Comparison of ENCODE assay signal across 14 mouse cellular contexts in the genomic region with DNA sequence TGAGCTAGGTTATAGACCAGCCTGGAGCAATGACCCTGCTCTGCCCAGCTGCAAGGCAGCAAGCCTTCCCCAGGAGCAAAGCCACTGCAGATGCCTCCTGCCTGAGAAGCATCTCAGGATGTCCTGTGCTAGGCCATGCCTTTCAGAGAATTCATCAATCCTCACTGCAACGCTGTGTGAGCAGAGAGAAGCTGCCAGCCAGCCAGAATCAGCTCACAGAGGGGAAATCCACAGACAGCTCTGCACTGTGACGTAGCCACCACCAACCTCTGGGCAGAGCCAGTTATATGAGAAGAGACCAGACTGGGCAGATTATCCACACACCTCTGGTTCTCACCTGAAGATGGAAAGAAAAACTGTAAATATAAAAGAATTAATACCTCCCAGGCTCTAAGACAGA.
DNase-seq lines count a peak whose midpoint lies in the region; ATAC-seq lines count a peak whose summit lies in the region.
"Had no signal": no experiment of that assay in that cellular context is flagged by ENCODE, and none has a peak within 500 bp of the region (broad histone marks: within the 10 kb centered on the region; RNA-seq: fewer than 3 reads in every experiment).

No protein-coding gene starts in this region.

- intact Hi-C loops in left cerebral cortex, postnatal 25 days (cut with DNase I), result no loop called here

- no peaks in the 10 kb centered on the region for H3K9me3 ChIP-seq in hindbrain, embryonic 13.5 days
- no peaks in the 10 kb centered on the region for H3K9me3 ChIP-seq in hindbrain, embryonic 11.5 days (ENCODE audit: control insufficient read depth, low read length)
- H3K9me3 ChIP-seq in forebrain, embryonic 15.5 days, result no peaks in the 10 kb centered on the region
- H3K9me3 ChIP-seq in midbrain, embryonic 13.5 days, result no peaks in the 10 kb centered on the region
- H3K9me3 ChIP-seq in stomach, embryonic 16.5 days (replicated peaks; ENCODE audit: control insufficient read depth, low read length), result no peaks in the 10 kb centered on the region
- H3K9me3 ChIP-seq: limb, embryonic 10.5 days; liver, embryonic 13.5 days had no signal

- ATAC-seq in hindbrain, embryonic 13.5 days (ENCODE audit: low FRiP score), result no peak
- no peak for ATAC-seq in hindbrain, embryonic 11.5 days (ENCODE audit: low FRiP score)
- ATAC-seq in forebrain, embryonic 15.5 days (replicated peaks), result no peak
- ATAC-seq in midbrain, embryonic 13.5 days, result no peak
- no peak for ATAC-seq in stomach, embryonic 16.5 days (ENCODE audit: insufficient read depth, low FRiP score)

- no peak overlapping the region for H3K4me2 ChIP-seq in hindbrain, embryonic 13.5 days
- H3K4me2 ChIP-seq in hindbrain, embryonic 11.5 days (replicated peaks; ENCODE audit: low read depth, low read length), result no peak overlapping the region
- no peak overlapping the region for H3K4me2 ChIP-seq in forebrain, embryonic 15.5 days (replicated peaks)
- no peak overlapping the region for H3K4me2 ChIP-seq in midbrain, embryonic 13.5 days (replicated peaks)
- no peak overlapping the region for H3K4me2 ChIP-seq in stomach, embryonic 16.5 days (ENCODE audit: low read depth, low read length)
- H3K4me2 ChIP-seq: liver, embryonic 13.5 days had no signal

- 35% methylated on average over 2 of the region's 2 CpGs for WGBS in hindbrain, embryonic 13.5 days
- 66% methylated on average over 2 of the region's 2 CpGs for WGBS in hindbrain, embryonic 11.5 days
- 46% methylated on average over 2 of the region's 2 CpGs for WGBS in forebrain, embryonic 15.5 days
- WGBS in midbrain, embryonic 13.5 days, result 59% methylated on average over 2 of the region's 2 CpGs
- 56% methylated on average over 2 of the region's 2 CpGs for WGBS in stomach, embryonic 16.5 days

- H3K27ac ChIP-seq in hindbrain, embryonic 13.5 days, result peak overlapping the region; percentile 83
- H3K27ac ChIP-seq in hindbrain, embryonic 11.5 days (ENCODE audit: low read depth, low read length), result no peak overlapping the region
- peak overlapping the region; percentile 76 for H3K27ac ChIP-seq in forebrain, embryonic 15.5 days (replicated peaks)
- 0 out of 2 replicates have a peak overlapping the region, but pooled peaks have one; percentile 12 for H3K27ac ChIP-seq in midbrain, embryonic 13.5 days
- H3K27ac ChIP-seq in stomach, embryonic 16.5 days (ENCODE audit: low read length), result peak overlapping the region; percentile 7; the same call in 1 of the 2 replicates
- H3K27ac ChIP-seq: limb, embryonic 10.5 days; liver, embryonic 13.5 days had no signal

- H3K4me3 ChIP-seq in hindbrain, embryonic 13.5 days, result no peak overlapping the region
- no peak overlapping the region for H3K4me3 ChIP-seq in hindbrain, embryonic 11.5 days (ENCODE audit: low read depth, low read length)
- H3K4me3 ChIP-seq in forebrain, embryonic 15.5 days, result no peak overlapping the region
- H3K4me3 ChIP-seq in midbrain, embryonic 13.5 days (replicated peaks), result no peak overlapping the region
- no peak overlapping the region for H3K4me3 ChIP-seq in stomach, embryonic 16.5 days (replicated peaks; ENCODE audit: low read length)
- H3K4me3 ChIP-seq: limb, embryonic 10.5 days; liver, embryonic 13.5 days had no signal

- H3K36me3 ChIP-seq in hindbrain, embryonic 13.5 days, result no peaks in the 10 kb centered on the region
- no peaks in the 10 kb centered on the region for H3K36me3 ChIP-seq in hindbrain, embryonic 11.5 days (ENCODE audit: control insufficient read depth, insufficient read depth, low read length)
- H3K36me3 ChIP-seq in forebrain, embryonic 15.5 days, result no peaks in the 10 kb centered on the region
- no peaks in the 10 kb centered on the region for H3K36me3 ChIP-seq in midbrain, embryonic 13.5 days
- H3K36me3 ChIP-seq in stomach, embryonic 16.5 days (ENCODE audit: control insufficient read depth, insufficient read depth, low read length), result no peaks in the 10 kb centered on the region
- H3K36me3 ChIP-seq: limb, embryonic 10.5 days; liver, embryonic 13.5 days had no signal

- H3K4me1 ChIP-seq in hindbrain, embryonic 13.5 days (replicated peaks), result peaks cover 76% of the 10 kb centered on the region
- peaks cover 6% of the 10 kb centered on the region; the same call in 1 of the 2 replicates for H3K4me1 ChIP-seq in hindbrain, embryonic 11.5 days (replicated peaks; ENCODE audit: control insufficient read depth, insufficient read depth, low read length)
- H3K4me1 ChIP-seq in forebrain, embryonic 15.5 days, result peaks cover 50% of the 10 kb centered on the region
- peaks cover 72% of the 10 kb centered on the region for H3K4me1 ChIP-seq in midbrain, embryonic 13.5 days (replicated peaks)
- no peaks in the 10 kb centered on the region; the same call in 1 of the 2 replicates for H3K4me1 ChIP-seq in stomach, embryonic 16.5 days (ENCODE audit: control insufficient read depth, insufficient read depth, low read length)

- no peak for DNase-seq in hindbrain, embryonic 11.5 days (ENCODE audit: low spot score)
- DNase-seq in cerebellum, adult 11-12 months, result no peak
- DNase-seq in left cerebral cortex, postnatal 25 days (ENCODE audit: low spot score in 2 of 2), result no peak
- no peak for DNase-seq in kidney, adult 9 months
- DNase-seq: heart, adult 11 months; kidney, postnatal 14 days; liver, embryonic 13.5 days; right cerebral cortex, postnatal 25 days; thymus, postnatal 14 days had no signal

- H3K27me3 ChIP-seq in hindbrain, embryonic 13.5 days, result no peaks in the 10 kb centered on the region
- no peaks in the 10 kb centered on the region for H3K27me3 ChIP-seq in hindbrain, embryonic 11.5 days (ENCODE audit: control insufficient read depth, insufficient read depth, low read length)
- no peaks in the 10 kb centered on the region for H3K27me3 ChIP-seq in forebrain, embryonic 15.5 days
- H3K27me3 ChIP-seq in midbrain, embryonic 13.5 days, result 0 out of 2 replicates have a peak, but pooled peaks cover 2% of the 10 kb centered on the region
- no peaks in the 10 kb centered on the region for H3K27me3 ChIP-seq in stomach, embryonic 16.5 days (ENCODE audit: control insufficient read depth, insufficient read depth, low read length)
- H3K27me3 ChIP-seq: liver, embryonic 13.5 days had no signal

- no peak overlapping the region; the same call in 1 of the 2 replicates for H3K9ac ChIP-seq in hindbrain, embryonic 13.5 days
- no peak overlapping the region for H3K9ac ChIP-seq in hindbrain, embryonic 11.5 days (ENCODE audit: low read depth, low read length)
- H3K9ac ChIP-seq in forebrain, embryonic 15.5 days (replicated peaks), result no peak overlapping the region
- no peak overlapping the region for H3K9ac ChIP-seq in midbrain, embryonic 13.5 days (replicated peaks)
- no peak overlapping the region for H3K9ac ChIP-seq in stomach, embryonic 16.5 days (ENCODE audit: low read length)
- H3K9ac ChIP-seq: liver, embryonic 13.5 days had no signal
